Mouse (Mus musculus) ovary, adult 18-20 months (tissue): ENCODE results near the gene Ociad2.

Experiments used
- DNase-seq: peaks from one replicate; pipeline ENCODE4 v3.0.0; 2022; ENCODE audit warnings: low spot score, mixed read lengths

Ociad2 gene

GRCm38 (mm10) chr5:73340723-73341235, at the start of gene Ociad2:
Gene Ociad2 (minus strand): TSS chr5:73341028.
- DNase-seq: no peak

- no peak for DNase-seq
These were observed 42.8 kb upstream of the Ociad2 start for GRCm38 (mm10) chr5:73383647-73383970.

- no peak for DNase-seq
These were observed 42.2 kb upstream of the Ociad2 start for GRCm38 (mm10) chr5:73382737-73383646.

GRCm38 (mm10) chr5:73381976-73382540, 41.2 kb upstream of the Ociad2 start:
- DNase-seq: no peak

GRCm38 (mm10) chr5:73381510-73381909, 40.7 kb upstream of the Ociad2 start:
- DNase-seq: no peak

GRCm38 (mm10) chr5:73380829-73381228, 40.0 kb upstream of the Ociad2 start:
- no peak for DNase-seq

GRCm38 (mm10) chr5:73379908-73380307, 39.1 kb upstream of the Ociad2 start:
- peak; percentile 43 for DNase-seq

- DNase-seq: no peak
These were observed 35.7 kb upstream of the Ociad2 start for GRCm38 (mm10) chr5:73376491-73376890.

- no peak for DNase-seq
These were observed 35.2 kb upstream of the Ociad2 start for GRCm38 (mm10) chr5:73376041-73376440.

- DNase-seq: no peak
These were observed 32.4 kb upstream of the Ociad2 start for GRCm38 (mm10) chr5:73373184-73373583.

- no peak for DNase-seq
These were observed 31.8 kb upstream of the Ociad2 start for GRCm38 (mm10) chr5:73372601-73373000.

GRCm38 (mm10) chr5:73369731-73370130, 28.9 kb upstream of the Ociad2 start:
- DNase-seq: no peak

GRCm38 (mm10) chr5:73368845-73369447, 28.1 kb upstream of the Ociad2 start:
- no peak for DNase-seq

GRCm38 (mm10) chr5:73367906-73368305, 27.1 kb upstream of the Ociad2 start:
- no peak for DNase-seq

- no peak for DNase-seq
These were observed 23.5 kb upstream of the Ociad2 start for GRCm38 (mm10) chr5:73364107-73364864.

GRCm38 (mm10) chr5:73362791-73363190, 22.0 kb upstream of the Ociad2 start:
- DNase-seq: no peak

- no peak for DNase-seq
These were observed 21.5 kb upstream of the Ociad2 start for GRCm38 (mm10) chr5:73362338-73362737.

- no peak for DNase-seq
These were observed 19.4 kb upstream of the Ociad2 start for GRCm38 (mm10) chr5:73360240-73360639.

- DNase-seq: no peak
These were observed 18.9 kb upstream of the Ociad2 start for GRCm38 (mm10) chr5:73359752-73360141.

GRCm38 (mm10) chr5:73359134-73359751, 18.4 kb upstream of the Ociad2 start:
- DNase-seq: no peak

- DNase-seq: no peak
These were observed 14.6 kb upstream of the Ociad2 start for GRCm38 (mm10) chr5:73355393-73355792.

- no peak for DNase-seq
These were observed 13.2 kb upstream of the Ociad2 start for GRCm38 (mm10) chr5:73353978-73354377.
